21 mouse cellular contexts compared by ENCODE assay signal in genomic region chr5:30591205-30591731, GRCm38 (mm10). TPM values are rescaled to one million over a fixed set of nuclear protein-coding genes. Genes with fewer than 3 reads are reported as not detected.
A peak's percentile ranks its signal among the peaks of the same experiment; 100 is the strongest.
DNase-seq lines count a peak whose midpoint lies in the region; ATAC-seq lines count a peak whose summit lies in the region.
"Had no signal": no experiment of that assay in that cellular context is flagged by ENCODE, and none has a peak within 500 bp of the region (broad histone marks: within the 10 kb centered on the region; RNA-seq: fewer than 3 reads in every experiment).

No protein-coding gene starts in this region.

- no peak overlapping the region for H3K4me3 ChIP-seq in heart, embryonic 16.5 days (ENCODE audit: low read length)
- H3K4me3 ChIP-seq in forebrain, embryonic 16.5 days (replicated peaks; ENCODE audit: low read length) = no peak overlapping the region
- H3K4me3 ChIP-seq: embryonic facial prominence, embryonic 10.5 days; forebrain, embryonic 10.5 days; limb, embryonic 15.5 days had no signal

- DNase-seq in heart, adult 18-20 months = no peak
- DNase-seq in adrenal gland, adult 18-20 months (ENCODE audit: low spot score in 2 of 2) = peak; percentile 65 to 69
- DNase-seq in brain, adult 2 months (ENCODE audit: low read depth, low spot score) = peak; percentile 99
- peak; percentile 96 for DNase-seq in cerebellum, postnatal 25 days
- no peak for DNase-seq in left cerebral cortex, adult 8-10 months (ENCODE audit: low spot score in 2 of 2)
- DNase-seq: lung, postnatal 14 days; midbrain, embryonic 14.5 days; thymus, postnatal 25 days had no signal

- H3K27me3 ChIP-seq in heart, embryonic 16.5 days (ENCODE audit: control insufficient read depth, insufficient read depth, low read length) = peaks cover 15% of the 10 kb centered on the region
- H3K27me3 ChIP-seq in forebrain, embryonic 16.5 days (replicated peaks; ENCODE audit: control insufficient read depth, insufficient read depth, low read length) = peaks cover 22% of the 10 kb centered on the region

- H3K9ac ChIP-seq in heart, embryonic 16.5 days (ENCODE audit: low read length) = no peak overlapping the region
- H3K9ac ChIP-seq in forebrain, embryonic 16.5 days (replicated peaks; ENCODE audit: low read depth, low read length) = no peak overlapping the region
- H3K9ac ChIP-seq: limb, embryonic 15.5 days had no signal

- no peak overlapping the region for H3K4me2 ChIP-seq in heart, embryonic 16.5 days (ENCODE audit: low read depth, low read length)
- no peak overlapping the region for H3K4me2 ChIP-seq in forebrain, embryonic 16.5 days (ENCODE audit: low read length)
- H3K4me2 ChIP-seq: limb, embryonic 15.5 days had no signal

- peaks cover 74% of the 10 kb centered on the region for H3K4me1 ChIP-seq in heart, embryonic 16.5 days (ENCODE audit: control insufficient read depth, insufficient read depth, low read length)
- H3K4me1 ChIP-seq in forebrain, embryonic 16.5 days (replicated peaks; ENCODE audit: control insufficient read depth, insufficient read depth, low read length) = peaks cover 19% of the 10 kb centered on the region

- H3K9me3 ChIP-seq in heart, embryonic 16.5 days (replicated peaks; ENCODE audit: control insufficient read depth, low read length) = no peaks in the 10 kb centered on the region
- no peaks in the 10 kb centered on the region for H3K9me3 ChIP-seq in forebrain, embryonic 16.5 days (ENCODE audit: control insufficient read depth, low read length)
- H3K9me3 ChIP-seq: embryonic facial prominence, embryonic 10.5 days; forebrain, embryonic 10.5 days; limb, embryonic 15.5 days had no signal

- no peaks in the 10 kb centered on the region for H3K36me3 ChIP-seq in heart, embryonic 16.5 days (ENCODE audit: control insufficient read depth, insufficient read depth)
- H3K36me3 ChIP-seq in forebrain, embryonic 16.5 days (ENCODE audit: control insufficient read depth, insufficient read depth) = no peaks in the 10 kb centered on the region
- H3K36me3 ChIP-seq: embryonic facial prominence, embryonic 10.5 days; forebrain, embryonic 10.5 days; limb, embryonic 15.5 days had no signal

- no peak for ATAC-seq in heart, embryonic 16.5 days (replicated peaks; ENCODE audit: extremely low read depth, insufficient read depth, low FRiP score)
- ATAC-seq in forebrain, embryonic 16.5 days = no peak

- 38% methylated on average over 5 of the region's 5 CpGs for WGBS in heart, embryonic 16.5 days
- WGBS in forebrain, embryonic 16.5 days = 63% methylated on average over 5 of the region's 5 CpGs

- peak overlapping the region; percentile 46 for H3K27ac ChIP-seq in heart, embryonic 16.5 days (ENCODE audit: low read length)
- no peak overlapping the region for H3K27ac ChIP-seq in forebrain, embryonic 16.5 days (ENCODE audit: low read length)
- H3K27ac ChIP-seq: embryonic facial prominence, embryonic 10.5 days; forebrain, embryonic 10.5 days; kidney, postnatal 0 days; limb, embryonic 15.5 days had no signal

RNA-seq across cellular contexts. Expression of gene Kcnk3, which starts 3.3 kb away (rescaled TPM):
- polyA plus RNA-seq in heart, embryonic 16.5 days (2015; fragmentation: Nextera tagmentation; extraction: Ambion mirVana) = 15.3 and 19.2 TPM in 2 replicates
- 100 to 1,000 TPM; 237 to 244 TPM for total RNA-seq in heart, adult 18-20 months (2021)
- 1,000 to 10,000 TPM in 1 of 2 experiments, 100 to 1,000 TPM in 1; 960 to 1,436 TPM for total RNA-seq in adrenal gland, adult 18-20 months (2021)
- polyA plus RNA-seq in forebrain, embryonic 16.5 days (2015; fragmentation: Nextera tagmentation; extraction: Ambion mirVana) = 2.8 and 3.5 TPM in 2 replicates
- 10 to 100 TPM; 19.5 to 25.2 (median 21.7) TPM for total RNA-seq in left cerebral cortex, adult 8-10 months (2022)
- total RNA-seq: CH12.LX had no signal

RNA-seq across cellular contexts. Expression of gene Cib4, which starts 45.6 kb away (rescaled TPM):
- not detected in 2 replicates for polyA plus RNA-seq in heart, embryonic 16.5 days (2015; fragmentation: Nextera tagmentation; extraction: Ambion mirVana)
- not detected for total RNA-seq in heart, adult 18-20 months (2021)
- total RNA-seq in adrenal gland, adult 18-20 months (2021) = 1 to 10 TPM in 1 of 2 experiments, under 1 TPM in 1; 0.43 to 1.2 TPM
- polyA plus RNA-seq in forebrain, embryonic 16.5 days (2015; fragmentation: Nextera tagmentation; extraction: Ambion mirVana) = not detected in 2 replicates
- total RNA-seq in left cerebral cortex, adult 8-10 months (2022) = not detected
- total RNA-seq: CH12.LX; gastrocnemius, adult 8-10 months; layer of hippocampus, postnatal 25 days had no signal
- polyA plus RNA-seq: brain, embryonic 14.5 days; embryonic facial prominence, embryonic 10.5 days; forebrain, embryonic 10.5 days; hindbrain, embryonic 11.5 days; kidney, postnatal 0 days; limb, embryonic 15.5 days; midbrain, embryonic 14.5 days; neural tube, embryonic 14.5 days; stomach, embryonic 14.5 days had no signal

RNA-seq across cellular contexts. Expression of gene Slc35f6, which starts 56.5 kb away (rescaled TPM):
- polyA plus RNA-seq in heart, embryonic 16.5 days (2015; fragmentation: Nextera tagmentation; extraction: Ambion mirVana) = 25.6 and 25.7 TPM in 2 replicates
- 10 to 100 TPM; 44.7 to 51.8 TPM for total RNA-seq in heart, adult 18-20 months (2021)
- total RNA-seq in adrenal gland, adult 18-20 months (2021) = 10 to 100 TPM; 38.7 to 43.8 TPM
- polyA plus RNA-seq in forebrain, embryonic 16.5 days (2015; fragmentation: Nextera tagmentation; extraction: Ambion mirVana) = 30.1 and 32.5 TPM in 2 replicates
- total RNA-seq in left cerebral cortex, adult 8-10 months (2022) = 10 to 100 TPM; 37.6 to 43.3 (median 39.8) TPM

Comparison
In these comparisons a context has a peak if more than half of its experiments do, and no peak if none do; other contexts are left out.
1. DNase-seq: peak in adrenal gland, adult 18-20 months (2 of 2), brain, adult 2 months (single experiment) and cerebellum, postnatal 25 days (2 of 2); none in heart, adult 18-20 months (0 of 2) and left cerebral cortex, adult 8-10 months (0 of 2).
2. RNA of gene Kcnk3, which starts 3.3 kb away (total RNA-seq): 960 to 1,436 TPM in adrenal gland, adult 18-20 months and 237 to 244 TPM in heart, adult 18-20 months; 19.5 to 25.2 TPM in left cerebral cortex, adult 8-10 months; every median in the first group is over 4 times any median in the second.